Mouse (Mus musculus) hindbrain, embryonic 11.5 days (tissue): ENCODE results near the gene Utp4. TPM values are rescaled to one million over a fixed set of nuclear protein-coding genes. Genes with fewer than 3 reads are reported as not detected.

ENCODE experiments used
- ATAC-seq: fragments of 200-750 bp; cut with Nextera tagmentation; 2 replicates; pipeline ENCODE4 v1.8.0; 2017; ENCODE audit warnings: mild to moderate bottlenecking, moderate TSS enrichment, moderate library complexity; ENCODE audit not compliant: low FRiP score
- DNase-seq: peaks from one replicate; pipeline ENCODE4 v3.0.0-alpha.2; 2015; ENCODE audit warnings: low spot score
- H3K27ac ChIP-seq: fragments of 300-500 bp; sonication (generic); 2 replicates; pipeline ENCODE4 v1.5.1; 2014; ENCODE audit warnings: mild to moderate bottlenecking, low read depth, low read length
- H3K27me3 ChIP-seq: fragments of 300-500 bp; sonication (generic); 2 replicates; pipeline ENCODE4 v1.6.1; 2014; ENCODE audit warnings: mild to moderate bottlenecking, low read length, moderate library complexity, mixed read lengths; ENCODE audit not compliant: control insufficient read depth, insufficient read depth
- H3K36me3 ChIP-seq: fragments of 300-500 bp; sonication (generic); 2 replicates; pipeline ENCODE4 v1.6.1; 2014; ENCODE audit warnings: mild to moderate bottlenecking, low read length, moderate library complexity, mixed read lengths; ENCODE audit not compliant: control insufficient read depth, insufficient read depth
- H3K4me1 ChIP-seq: fragments of 300-500 bp; sonication (generic); replicated peaks from 2 replicates; pipeline ENCODE4 v1.6.1; 2014; ENCODE audit warnings: low read length, mixed read lengths; ENCODE audit not compliant: control insufficient read depth, insufficient read depth
- H3K4me2 ChIP-seq: fragments of 300-500 bp; sonication (generic); replicated peaks from 2 replicates; pipeline ENCODE4 v1.6.1; 2014; ENCODE audit warnings: mild to moderate bottlenecking, low read depth, low read length
- H3K4me3 ChIP-seq: fragments of 300-500 bp; sonication (generic); 2 replicates; pipeline ENCODE4 v1.5.1; 2014; ENCODE audit warnings: low read depth, low read length
- H3K9ac ChIP-seq: fragments of 300-500 bp; sonication (generic); 2 replicates; pipeline ENCODE4 v1.6.1; 2014; ENCODE audit warnings: low read depth, low read length
- H3K9me3 ChIP-seq: fragments of 300-500 bp; sonication (generic); 2 replicates; pipeline ENCODE4 v1.6.1; 2016; ENCODE audit warnings: low read length; ENCODE audit not compliant: control insufficient read depth
- WGBS: fragments of 180-500 bp; shearing (Covaris S2); extraction: QIAGEN DNeasy Blood & Tissue Kit; methylation state at CpG from one replicate; pipeline ENCODE4 v1.1.7; 2014; 5-methylcytosine and 5-hydroxymethylcytosine counted together
- polyA plus RNA-seq: library from polyadenylated mRNA; unstranded; fragments of >200 nt; fragmentation: Nextera tagmentation; extraction: Ambion mirVana; gene quantifications from 2 replicates; pipeline ENCODE4 v1.2.1, GENCODE M21; 2014

Gene Utp4
- polyA plus RNA-seq, 1 experiment from 2014 or later, result 65.7 TPM

- ATAC-seq, result no peak
- Histone ChIP-seq H3K27me3 (no peaks in the 10 kb centered on the region; the same call in 1 of the 2 replicates), H3K9ac (0 out of 2 replicates have a peak overlapping the region, but pooled peaks have one; percentile 12), H3K4me1 (peaks cover 4% of the 10 kb centered on the region), H3K4me3 (no peak overlapping the region), H3K27ac (no peak overlapping the region), H3K36me3 (no peaks in the 10 kb centered on the region), H3K4me2 (peak overlapping the region; percentile 26; the same call in 1 of the 2 replicates), H3K9me3 (no peaks in the 10 kb centered on the region)
- WGBS, result 16% methylated on average over 22 of the region's 22 CpGs
- DNase-seq, result peak; percentile 30
Measured at GRCm38 (mm10) chr8:106932376-106933065, 39.1 kb downstream of the Utp4 start.

GRCm38 (mm10) chr8:106933506-106934143, 40.2 kb downstream of the Utp4 start:
- ATAC-seq (no peak), DNase-seq (no peak)
- Histone ChIP-seq H3K9me3 (no peaks in the 10 kb centered on the region), H3K27ac (no peak overlapping the region), H3K9ac (no peak overlapping the region), H3K27me3 (no peaks in the 10 kb centered on the region; the same call in 1 of the 2 replicates), H3K4me3 (no peak overlapping the region), H3K4me1 (peaks cover 5% of the 10 kb centered on the region), H3K4me2 (no peak overlapping the region), H3K36me3 (no peaks in the 10 kb centered on the region)
- 76% methylated on average over 4 of the region's 4 CpGs for WGBS

- no peaks in the 10 kb centered on the region for H3K9me3 ChIP-seq
- ATAC-seq (no peak), DNase-seq (peak; percentile 12)
- peaks cover 5% of the 10 kb centered on the region for H3K4me1 ChIP-seq
- H3K4me3 ChIP-seq, result no peak overlapping the region
- WGBS, result 74% methylated on average over 15 of the region's 16 CpGs
- H3K9ac ChIP-seq, result no peak overlapping the region
- no peak overlapping the region for H3K27ac ChIP-seq
- H3K36me3 ChIP-seq, result no peaks in the 10 kb centered on the region
- no peaks in the 10 kb centered on the region; the same call in 1 of the 2 replicates for H3K27me3 ChIP-seq
- H3K4me2 ChIP-seq, result no peak overlapping the region
Measured at GRCm38 (mm10) chr8:106934226-106934977, 41.0 kb downstream of the Utp4 start.

GRCm38 (mm10) chr8:106935324-106935869, 42.0 kb downstream of the Utp4 start, which contains the start of gene Sntb2:
Gene Sntb2 (plus strand): TSS chr8:106935750.
- Histone ChIP-seq H3K27me3 (no peaks in the 10 kb centered on the region; the same call in 1 of the 2 replicates), H3K36me3 (no peaks in the 10 kb centered on the region), H3K9me3 (no peaks in the 10 kb centered on the region), H3K9ac (peak within 1 kb of the TSS; percentile 91), H3K4me3 (peak within 1 kb of the TSS; percentile 90), H3K4me1 (peaks cover 5% of the 10 kb centered on the region), H3K4me2 (peak within 1 kb of the TSS; percentile 81), H3K27ac (peak within 1 kb of the TSS; percentile 87)
- ATAC-seq (peak; percentile 91), DNase-seq (peak; percentile 99)
- under 1% methylated on average over 39 of the region's 41 CpGs for WGBS

- ATAC-seq (peak; percentile 79), DNase-seq (no peak)
- no peaks in the 10 kb centered on the region for H3K36me3 ChIP-seq
- no peaks in the 10 kb centered on the region; the same call in 1 of the 2 replicates for H3K27me3 ChIP-seq
- H3K4me1 ChIP-seq, result peaks cover 5% of the 10 kb centered on the region
- H3K27ac ChIP-seq, result peak overlapping the region; percentile 87
- peak overlapping the region; percentile 90 for H3K4me3 ChIP-seq
- WGBS, result under 1% methylated on average over 57 of the region's 76 CpGs
- H3K9me3 ChIP-seq, result no peaks in the 10 kb centered on the region
- H3K4me2 ChIP-seq, result peak overlapping the region; percentile 81
- H3K9ac ChIP-seq, result peak overlapping the region; percentile 91
Measured at GRCm38 (mm10) chr8:106935899-106936477, 42.6 kb downstream of the Utp4 start.

GRCm38 (mm10) chr8:106936478-106937051, 43.1 kb downstream of the Utp4 start:
- no peak; the same call in 1 of the 2 replicates for ATAC-seq
- H3K27ac ChIP-seq, result no peak overlapping the region; the same call in 1 of the 2 replicates
- 1% methylated on average over 26 of the region's 26 CpGs for WGBS

GRCm38 (mm10) chr8:106937081-106937800, 43.8 kb downstream of the Utp4 start:
- peak overlapping the region; percentile 91 for H3K9ac ChIP-seq
- H3K4me2 ChIP-seq, result peak overlapping the region; percentile 81
- H3K9me3 ChIP-seq, result no peaks in the 10 kb centered on the region
- H3K4me1 ChIP-seq, result peaks cover 5% of the 10 kb centered on the region
- DNase-seq (no peak), ATAC-seq (no peak)
- H3K27me3 ChIP-seq, result no peaks in the 10 kb centered on the region; the same call in 1 of the 2 replicates
- H3K4me3 ChIP-seq, result peak overlapping the region; percentile 90
- H3K27ac ChIP-seq, result no peak overlapping the region
- no peaks in the 10 kb centered on the region for H3K36me3 ChIP-seq
- WGBS, result 46% methylated on average over 14 of the region's 14 CpGs

More at GRCm38 (mm10) chr8:106936478-106937051, 43.1 kb downstream of the Utp4 start:
- DNase-seq, result peak; percentile 65
- Histone ChIP-seq H3K4me2 (peak overlapping the region; percentile 81), H3K4me3 (peak overlapping the region; percentile 90), H3K36me3 (no peaks in the 10 kb centered on the region), H3K9me3 (no peaks in the 10 kb centered on the region), H3K9ac (peak overlapping the region; percentile 91), H3K27me3 (no peaks in the 10 kb centered on the region; the same call in 1 of the 2 replicates), H3K4me1 (peaks cover 5% of the 10 kb centered on the region)
